Mouse (Mus musculus) forebrain, embryonic 10.5 days (tissue): Measurements from ENCODE around the gene Tfap2e. TPM values are rescaled to one million over a fixed set of nuclear protein-coding genes. Genes with fewer than 3 reads are reported as not detected.

Experiments used
- polyA plus RNA-seq: library from polyadenylated mRNA; unstranded; fragments of >200 nt; fragmentation: Nextera tagmentation; extraction: Ambion mirVana; gene quantifications from 2 replicates; pipeline ENCODE4 v1.2.1, GENCODE M21; 2016

Tfap2e gene
- polyA plus RNA-seq, 1 experiment from 2014 or later: 0.06 TPM

Other genes starting within 250 kb of the Tfap2e start
- 0.97 and 0.99 TPM in 2 replicates for gene Ago4, start 202.8 kb downstream of the Tfap2e start, polyA plus RNA-seq
- gene Clspn, start 179.3 kb downstream of the Tfap2e start, polyA plus RNA-seq: 64.3 and 65.9 TPM in 2 replicates
- 0.94 and 1.3 TPM in 2 replicates for gene 5730409E04Rik, start 126.4 kb downstream of the Tfap2e start, polyA plus RNA-seq
- 588 and 605 TPM in 2 replicates for gene Psmb2, start 58.6 kb downstream of the Tfap2e start, polyA plus RNA-seq
- 36.6 and 36.9 TPM in 2 replicates for gene Ncdn, start 17.2 kb upstream of the Tfap2e start, polyA plus RNA-seq
- 20.9 and 23.7 TPM in 2 replicates for gene AU040320, start 17.3 kb upstream of the Tfap2e start, polyA plus RNA-seq
- 26.2 and 29.9 TPM in 2 replicates for gene Zmym4, start 231.9 kb upstream of the Tfap2e start, polyA plus RNA-seq